Mouse (Mus musculus) brown adipose tissue, adult 24 weeks (tissue): ENCODE results near the gene Tmem139. TPM values are rescaled to one million over a fixed set of nuclear protein-coding genes. Genes with fewer than 3 reads are reported as not detected.

Experiments
- H3K27ac ChIP-seq: fragments of 200-500 bp; replicated peaks from 2 replicates; pipeline ENCODE4 v1.5.1; 2012; ENCODE audit warnings: low read depth, mild to moderate bottlenecking, low read length
- H3K4me1 ChIP-seq: fragments of 200-500 bp; 2 replicates; pipeline ENCODE4 v1.6.1; 2012; ENCODE audit warnings: low read length, mixed read lengths; ENCODE audit not compliant: control insufficient read depth, insufficient read depth, insufficient read length
- H3K4me3 ChIP-seq: fragments of 200-500 bp; 2 replicates; pipeline ENCODE4 v1.5.1; 2012; ENCODE audit warnings: low read depth, mild to moderate bottlenecking, low read length, moderate library complexity; ENCODE audit not compliant: insufficient read depth
- polyA plus RNA-seq: library from polyadenylated mRNA; stranded (reverse); fragments of >200 nt; gene quantifications from 2 replicates; pipeline ENCODE4 v1.2.4, GENCODE M21; 2012; ENCODE audit not compliant: missing spikeins, insufficient read depth, insufficient read length

Gene Tmem139
- polyA plus RNA-seq, result 1.2 and 1.7 TPM in 2 replicates

DNA sequence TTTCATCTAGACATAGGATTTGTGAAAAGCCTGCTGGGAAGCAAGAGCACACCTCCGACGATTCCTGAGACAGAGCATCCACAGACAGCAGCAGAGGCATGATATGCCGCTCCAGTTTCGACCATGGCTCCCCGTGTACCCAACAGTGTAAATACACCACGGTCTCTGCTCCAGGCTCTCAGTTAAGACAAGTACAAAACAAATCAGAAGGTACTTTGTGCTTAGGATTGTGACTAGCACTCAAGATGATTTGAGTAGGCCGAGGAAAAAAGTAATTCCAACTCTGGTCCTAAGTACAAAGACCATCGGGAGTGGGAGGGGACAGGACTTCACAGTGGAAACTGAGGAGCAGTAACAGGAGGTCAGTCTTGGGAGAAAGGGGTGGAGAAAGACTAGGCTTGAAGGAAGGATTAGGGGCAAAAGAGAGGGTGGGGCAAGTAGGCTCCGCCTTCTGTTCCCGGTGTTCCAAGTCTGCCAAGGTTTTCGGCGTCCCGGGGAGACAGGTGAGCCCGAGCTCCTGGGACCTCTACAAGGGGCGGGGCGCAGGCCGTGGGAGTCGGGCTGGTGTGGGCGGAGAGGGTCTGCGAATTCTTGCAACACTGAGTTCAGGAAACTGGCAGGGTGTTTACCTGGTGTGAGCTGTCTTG lies at the start of gene Tmem139:
Gene Tmem139 (plus strand): TSS at position 447 of the 647 bp plus-strand sequence.
- Histone ChIP-seq H3K4me3 (no peak within 1 kb of the TSS), H3K27ac (no peak within 1 kb of the TSS), H3K4me1 (peaks cover 3% of the 10 kb centered on the region; the same call in 1 of the 2 replicates)

DNA sequence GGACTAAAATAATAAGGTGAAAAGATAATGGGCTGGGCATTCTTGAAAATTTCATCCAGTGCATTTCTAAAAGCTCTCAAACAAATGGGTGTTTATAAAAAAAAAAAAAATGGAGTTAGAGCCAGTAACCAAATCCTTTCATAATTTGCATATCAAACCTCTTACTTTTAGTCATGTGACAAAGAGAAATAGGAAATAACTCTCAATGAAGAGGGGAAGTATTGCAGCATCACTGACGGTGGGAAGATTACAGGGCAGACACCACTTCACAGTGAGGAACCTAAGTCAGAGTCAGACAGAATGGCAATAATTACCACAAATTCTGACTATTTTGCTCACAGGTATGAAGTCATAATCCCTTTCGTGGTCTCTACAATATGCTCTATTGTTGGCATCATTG lies 46.7 kb upstream of the Tmem139 start, which contains the start of gene Tas2r144:
Gene Tas2r144 (plus strand): TSS at position 301 of the 400 bp plus-strand sequence.
- no peaks in the 10 kb centered on the region for H3K4me1 ChIP-seq
- no peak within 1 kb of the TSS for H3K4me3 ChIP-seq
- H3K27ac ChIP-seq, result no peak within 1 kb of the TSS

DNA sequence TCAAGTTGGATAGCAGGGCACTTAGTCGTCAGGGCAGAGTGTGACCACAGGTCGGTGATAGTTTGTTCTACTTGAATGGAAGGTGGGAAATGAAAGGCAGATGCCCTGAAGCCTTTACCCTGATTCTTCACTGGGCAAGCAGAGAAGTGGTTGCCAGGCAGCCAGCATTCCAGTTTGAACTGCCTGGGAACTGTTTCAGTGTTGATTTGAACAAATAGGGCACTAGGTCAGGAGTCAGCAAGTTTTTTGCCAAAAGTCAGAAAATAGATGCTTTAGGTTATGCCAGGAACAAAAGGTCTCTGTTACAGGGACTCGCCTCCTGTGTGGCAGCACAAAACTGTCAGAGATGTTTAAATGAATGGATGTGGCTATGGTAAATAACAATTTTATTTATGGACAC lies 39.5 kb upstream of the Tmem139 start:
- no peak overlapping the region for H3K4me3 ChIP-seq
- H3K27ac ChIP-seq, result no peak overlapping the region

DNA sequence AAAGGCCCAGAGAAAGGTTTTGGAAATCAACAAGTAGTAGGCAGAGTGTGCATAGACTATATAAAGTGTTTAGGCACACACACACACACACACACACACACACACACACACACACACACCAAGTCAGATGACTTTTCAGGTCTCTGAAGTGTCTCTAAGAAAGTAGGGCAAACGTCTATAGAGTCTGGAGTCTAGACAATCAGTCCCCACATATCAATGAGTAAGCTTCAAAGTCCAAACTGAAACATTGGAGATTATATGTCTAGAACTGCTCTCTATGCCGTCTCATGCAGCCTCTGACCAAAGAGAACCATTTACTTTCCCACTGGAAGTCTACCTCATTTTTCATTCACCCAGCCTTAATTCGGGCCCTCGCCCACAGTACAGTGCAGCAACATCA lies 36.7 kb upstream of the Tmem139 start:
- Histone ChIP-seq H3K27ac (no peak overlapping the region), H3K4me3 (no peak overlapping the region), H3K4me1 (no peaks in the 10 kb centered on the region)

More for the DNA sequence above, 39.5 kb upstream of the Tmem139 start:
- H3K4me1 ChIP-seq, result no peaks in the 10 kb centered on the region

DNA sequence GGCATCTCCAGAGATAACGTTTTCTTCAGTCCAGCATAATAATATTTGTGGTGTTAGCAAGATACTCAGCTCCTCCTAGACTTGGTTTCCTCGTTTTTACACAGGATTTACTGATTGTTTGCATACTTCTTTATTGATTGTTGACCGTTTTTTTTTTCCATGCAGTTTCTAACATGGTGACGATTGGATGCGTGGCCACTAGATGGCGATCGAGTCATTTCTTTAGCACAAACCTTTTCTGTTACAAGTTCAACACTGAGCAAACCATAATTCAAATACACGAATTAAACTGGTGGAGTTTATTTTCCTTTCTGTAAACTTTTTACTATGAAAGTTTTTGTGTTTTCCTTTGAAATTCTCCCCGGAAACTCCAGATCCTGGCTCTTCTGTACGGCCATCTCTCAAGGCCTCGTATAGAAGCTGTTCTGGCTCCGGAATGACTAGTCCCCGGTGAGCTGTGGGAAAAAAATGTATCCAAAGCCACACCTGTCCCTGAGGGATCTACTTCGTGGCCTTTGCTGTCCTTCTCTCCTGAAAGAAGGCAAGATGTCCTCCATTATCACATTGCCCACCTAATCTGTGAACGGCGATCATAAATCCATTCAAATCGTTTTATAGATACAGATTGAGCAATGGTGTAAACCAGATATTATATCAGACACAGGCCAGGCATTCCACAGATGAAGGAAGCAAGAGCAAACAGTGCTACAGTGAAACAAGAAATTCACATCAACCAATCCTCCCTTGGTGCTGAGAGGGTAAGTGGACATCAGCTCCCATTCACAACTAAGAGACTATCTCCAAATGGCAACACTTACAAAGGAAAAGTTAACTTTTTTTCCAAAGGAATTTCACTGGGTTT lies 34.3 kb upstream of the Tmem139 start:
- Histone ChIP-seq H3K4me3 (no peak overlapping the region), H3K27ac (no peak overlapping the region), H3K4me1 (no peaks in the 10 kb centered on the region)

DNA sequence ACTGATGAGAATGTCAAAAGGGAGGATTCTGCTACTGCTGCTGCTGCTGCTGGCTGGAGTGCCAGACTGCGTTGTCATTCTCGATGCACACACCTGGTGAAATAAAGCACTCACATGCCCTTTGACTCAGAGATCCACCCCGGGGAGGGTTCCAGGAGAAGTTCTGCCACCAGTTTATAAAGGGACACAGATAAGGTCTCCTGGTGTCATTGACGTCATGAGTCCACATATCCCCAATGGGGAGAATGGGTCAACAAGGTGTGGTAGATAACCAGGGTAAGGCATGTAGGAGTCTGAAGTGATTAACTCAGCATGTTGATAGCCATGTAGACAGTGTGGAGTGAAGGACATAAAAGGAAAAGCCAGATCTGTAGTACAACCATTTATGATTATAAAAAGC lies 32.2 kb upstream of the Tmem139 start:
- H3K4me1 ChIP-seq, result no peaks in the 10 kb centered on the region
- no peak overlapping the region for H3K27ac ChIP-seq
- no peak overlapping the region for H3K4me3 ChIP-seq

DNA sequence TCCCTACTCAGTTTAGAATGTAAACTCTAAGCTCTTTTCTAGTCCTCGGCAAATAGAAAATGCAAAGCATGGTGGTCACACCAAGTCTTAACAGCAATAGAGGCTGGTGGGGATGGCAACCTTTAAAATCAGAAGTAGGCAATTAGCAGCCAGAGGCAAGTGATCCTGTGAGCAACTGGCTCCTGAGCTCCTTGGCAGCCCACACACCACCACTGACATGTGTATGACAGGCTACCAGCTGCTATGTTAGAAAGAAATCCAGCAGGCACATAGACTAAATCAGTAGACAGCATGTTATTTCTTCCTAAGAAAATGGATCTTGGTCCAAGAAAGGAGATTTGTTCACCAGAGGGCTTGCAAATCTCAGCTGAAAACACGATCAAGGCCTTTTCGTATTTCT lies 30.6 kb upstream of the Tmem139 start:
- Histone ChIP-seq H3K4me3 (no peak overlapping the region), H3K4me1 (no peaks in the 10 kb centered on the region), H3K27ac (no peak overlapping the region)

DNA sequence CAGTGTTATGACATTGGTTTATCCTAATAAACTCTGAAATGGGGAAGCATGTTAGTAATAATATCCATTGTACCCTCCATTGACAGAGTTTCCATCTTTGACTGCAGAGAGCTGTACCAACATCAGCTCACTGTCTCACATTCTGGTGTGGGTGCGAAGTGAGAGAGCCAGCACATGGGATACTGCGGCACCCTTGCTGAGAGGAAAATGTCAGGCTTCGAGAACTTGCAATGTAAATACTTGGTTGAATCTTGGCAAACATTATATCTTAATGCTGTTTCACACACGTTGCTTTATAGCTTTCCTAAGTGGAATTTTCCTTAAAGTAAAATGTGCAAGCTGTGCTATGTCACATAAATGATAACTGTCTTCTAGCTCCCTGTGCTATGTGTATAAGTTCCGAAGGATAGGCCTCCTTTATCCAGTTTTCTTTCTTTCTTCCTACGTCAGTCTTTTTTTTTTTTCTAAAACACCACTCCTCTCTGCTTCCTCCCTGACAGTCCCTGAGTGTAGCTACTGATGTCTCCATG lies 24.4 kb upstream of the Tmem139 start:
- H3K4me1 ChIP-seq, result no peaks in the 10 kb centered on the region
- H3K27ac ChIP-seq, result no peak overlapping the region
- no peak overlapping the region for H3K4me3 ChIP-seq

DNA sequence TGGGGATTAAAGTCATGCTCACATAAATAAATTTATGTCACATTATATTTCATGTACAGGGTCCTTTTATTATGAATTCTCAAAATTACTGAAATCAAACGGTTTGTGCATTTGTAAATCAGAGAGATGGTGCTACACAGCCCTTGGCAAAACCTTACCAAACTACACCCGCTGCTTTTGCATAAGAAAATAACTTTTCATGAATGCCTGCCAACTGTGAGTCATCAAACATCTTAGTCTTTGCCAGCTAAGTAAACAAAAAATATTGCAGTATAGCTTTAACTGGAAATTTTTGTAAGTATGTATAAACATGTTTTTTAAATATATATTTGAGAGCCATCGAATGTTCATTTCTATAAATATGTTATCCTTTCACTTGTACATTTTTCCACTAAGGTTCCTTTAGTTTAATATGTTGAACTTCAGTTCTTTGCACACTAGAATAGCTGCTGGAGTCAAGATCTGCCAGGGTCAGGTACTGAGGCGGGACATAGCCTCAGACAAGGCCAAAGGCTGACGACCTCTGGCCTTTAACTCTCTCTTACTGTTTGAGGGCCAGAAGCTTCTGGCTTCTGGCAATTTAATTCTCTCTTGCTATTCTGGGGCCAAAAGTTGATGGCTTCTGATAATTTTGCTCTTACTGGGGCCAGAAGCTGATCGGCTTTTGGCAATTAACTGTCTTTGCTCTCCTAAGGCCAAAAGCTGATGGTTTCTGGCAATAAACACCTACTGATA lies 20.3 kb upstream of the Tmem139 start:
- no peak overlapping the region for H3K4me3 ChIP-seq
- H3K4me1 ChIP-seq, result peaks cover 2% of the 10 kb centered on the region
- no peak overlapping the region for H3K27ac ChIP-seq

DNA sequence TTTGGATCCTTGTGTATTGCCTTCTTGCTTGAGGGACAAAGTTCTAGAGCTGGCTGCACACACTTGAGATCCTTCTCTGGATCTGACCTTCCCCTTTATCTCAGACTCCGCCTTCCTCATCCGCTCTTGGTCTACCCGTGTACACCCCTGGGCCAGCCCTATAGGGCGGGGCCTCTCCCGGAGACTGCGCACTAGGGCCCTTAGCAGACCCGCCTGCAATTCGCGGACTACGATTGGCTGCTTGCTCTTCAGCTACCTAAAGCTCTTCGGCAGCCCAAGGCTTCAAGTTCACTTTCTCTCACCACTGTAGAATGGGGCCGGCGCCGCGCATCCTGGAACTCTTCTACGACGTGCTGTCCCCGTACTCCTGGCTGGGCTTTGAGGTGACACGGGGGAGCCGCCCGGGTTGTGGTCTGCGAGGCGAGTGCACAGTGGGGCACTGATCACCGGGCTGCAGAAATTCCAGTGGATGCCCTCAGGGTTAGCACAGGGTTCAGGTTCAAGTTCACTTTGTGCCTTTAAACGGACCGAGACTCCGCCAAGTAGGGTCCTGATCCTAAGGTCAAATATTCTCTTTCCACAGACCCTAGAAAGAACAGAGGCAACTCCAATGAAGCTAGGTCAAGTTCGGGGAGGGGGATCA lies 15.9 kb upstream of the Tmem139 start, which contains the start of gene Gstk1:
Gene Gstk1 (plus strand): TSS at position 225 of the 643 bp plus-strand sequence.
- Histone ChIP-seq H3K27ac (no peak within 1 kb of the TSS), H3K4me3 (peak within 1 kb of the TSS; percentile 93), H3K4me1 (peaks cover 3% of the 10 kb centered on the region)

DNA sequence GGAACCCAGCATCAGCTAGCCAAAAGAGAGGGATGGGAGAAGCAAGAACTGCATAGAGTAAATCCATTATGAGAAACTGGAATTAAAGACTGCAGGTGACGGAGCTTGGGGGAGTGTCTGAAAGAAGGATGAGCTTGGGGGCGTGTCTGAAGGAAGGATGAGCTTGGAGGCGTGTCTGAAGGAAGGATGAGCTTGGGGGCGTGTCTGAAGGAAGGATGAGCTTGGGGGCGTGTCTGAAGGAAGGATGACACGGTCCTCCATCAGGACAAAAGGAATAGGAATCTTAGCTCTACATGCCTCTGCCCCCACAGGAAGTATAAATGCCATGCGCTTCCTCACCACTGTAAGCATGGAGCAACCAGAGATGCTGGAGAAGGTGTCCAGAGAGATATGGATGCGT lies 14.6 kb upstream of the Tmem139 start:
- Histone ChIP-seq H3K4me3 (no peak overlapping the region), H3K27ac (no peak overlapping the region)

DNA sequence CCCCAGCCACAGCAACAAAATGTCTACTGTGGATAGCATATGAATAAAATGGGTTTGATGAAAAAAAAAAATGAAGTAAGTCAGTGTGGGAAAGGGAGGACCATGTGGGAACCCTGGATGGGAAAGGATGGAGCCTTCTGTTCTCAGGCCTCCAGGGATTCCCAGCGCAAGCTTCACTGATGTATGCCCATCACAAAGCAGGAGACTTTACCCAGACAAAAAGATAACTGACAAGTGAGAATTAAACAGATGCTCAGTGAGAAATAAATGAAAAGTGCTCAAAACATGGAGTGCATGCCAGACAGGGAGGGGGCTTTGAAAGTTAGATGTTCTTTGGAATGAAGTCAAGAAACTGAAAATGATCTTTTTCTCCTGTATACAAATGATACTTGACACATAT lies 13.8 kb upstream of the Tmem139 start:
- H3K4me3 ChIP-seq, result no peak overlapping the region
- peaks cover 3% of the 10 kb centered on the region for H3K4me1 ChIP-seq
- H3K27ac ChIP-seq, result no peak overlapping the region

More for the DNA sequence above, 14.6 kb upstream of the Tmem139 start:
- peaks cover 3% of the 10 kb centered on the region for H3K4me1 ChIP-seq

DNA sequence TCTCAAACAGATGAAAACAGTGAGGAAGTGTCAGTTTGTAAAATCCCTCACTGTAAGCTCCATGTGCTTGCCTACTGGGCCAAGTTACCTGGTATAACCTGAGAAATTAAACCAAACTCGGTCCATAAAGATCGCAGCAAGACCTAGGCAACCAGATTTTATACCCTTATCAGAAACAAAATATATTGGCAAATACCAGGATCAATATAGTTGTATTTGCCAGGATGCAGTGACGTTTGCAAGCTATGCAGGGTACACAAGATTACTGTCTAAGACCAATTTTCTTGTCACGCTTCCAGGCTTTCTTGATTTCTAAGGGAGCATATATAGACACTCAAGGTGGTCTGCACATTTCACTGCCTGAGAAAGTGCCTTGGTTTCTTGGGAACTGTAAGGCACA lies 10.0 kb upstream of the Tmem139 start:
- no peaks in the 10 kb centered on the region for H3K4me1 ChIP-seq
- H3K27ac ChIP-seq, result no peak overlapping the region
- no peak overlapping the region for H3K4me3 ChIP-seq

DNA sequence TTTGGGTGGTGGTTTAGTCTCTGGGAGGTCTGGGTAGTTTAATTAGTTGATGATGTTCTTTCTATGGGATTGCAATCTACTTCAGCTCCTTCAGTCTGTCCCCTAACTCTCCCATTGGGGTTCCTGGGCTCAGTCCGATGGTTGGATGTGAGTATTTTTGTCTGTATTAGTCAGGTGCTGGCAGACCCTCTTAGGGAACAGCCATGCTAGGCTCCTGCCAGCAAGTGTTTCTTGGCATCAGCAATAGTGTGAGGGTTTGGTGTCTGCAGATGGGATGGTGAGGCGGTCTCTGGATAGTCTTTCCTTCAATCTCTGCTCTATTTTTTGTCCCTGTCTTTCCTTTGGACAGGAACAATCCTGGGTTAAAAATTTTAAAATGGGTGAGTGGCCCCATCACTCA lies 8.7 kb upstream of the Tmem139 start:
- H3K4me3 ChIP-seq, result no peak overlapping the region
- H3K4me1 ChIP-seq, result no peaks in the 10 kb centered on the region
- H3K27ac ChIP-seq, result no peak overlapping the region
